Comparison of ENCODE assay signal across 16 mouse cellular contexts in genomic region chr6:146416461-146416860, GRCm38 (mm10).
"Had no signal": no experiment of that assay in that cellular context is flagged by ENCODE, and none has a peak within 500 bp of the region (broad histone marks: within the 10 kb centered on the region; RNA-seq: fewer than 3 reads in every experiment).

No protein-coding gene starts in this region.

- H3K9me3 ChIP-seq: neural tube, embryonic 12.5 days; neural tube, embryonic 13.5 days; neural tube, embryonic 15.5 days; stomach, embryonic 15.5 days had no signal

- H3K9ac ChIP-seq: neural tube, embryonic 12.5 days; neural tube, embryonic 13.5 days; neural tube, embryonic 15.5 days; stomach, embryonic 15.5 days had no signal

- H3K4me2 ChIP-seq: neural tube, embryonic 12.5 days; neural tube, embryonic 13.5 days; neural tube, embryonic 15.5 days; stomach, embryonic 15.5 days had no signal

- H3K4me3 ChIP-seq: neural tube, embryonic 12.5 days; neural tube, embryonic 13.5 days; neural tube, embryonic 15.5 days; stomach, embryonic 15.5 days had no signal

- H3K4me1 ChIP-seq: neural tube, embryonic 15.5 days; stomach, embryonic 15.5 days had no signal

- H3K27me3 ChIP-seq: neural tube, embryonic 12.5 days; neural tube, embryonic 13.5 days; neural tube, embryonic 15.5 days; stomach, embryonic 15.5 days had no signal

- DNase-seq: retina, postnatal 1 day; right cerebral cortex, adult 18-20 months; right cerebral cortex, postnatal 14 days; right cerebral cortex, postnatal 25 days; right cerebral cortex, postnatal 4 days; spleen, adult 18-20 months; thymus, adult 18-20 months; thymus, adult 2 months; thymus, postnatal 14 days; thymus, postnatal 25 days; thymus, postnatal 36 days had no signal

- H3K36me3 ChIP-seq: neural tube, embryonic 12.5 days; neural tube, embryonic 13.5 days; neural tube, embryonic 15.5 days; stomach, embryonic 15.5 days had no signal

- H3K27ac ChIP-seq: neural tube, embryonic 12.5 days; neural tube, embryonic 13.5 days; neural tube, embryonic 15.5 days; stomach, embryonic 15.5 days; stomach, postnatal 0 days had no signal
